Mouse (Mus musculus) heart, adult 11 months (tissue): Measurements from ENCODE around the gene Wnt9a.
A peak's percentile ranks its signal among the peaks of the same experiment; 100 is the strongest.
"Not testable (repeated sequence)": the region's sequence is repeated elsewhere in the genome, so short reads cannot be mapped to it uniquely, and the experiment has no call there.

Source experiments
- DNase-seq: peaks from one replicate; pipeline ENCODE4 v3.0.0; 2022

The Wnt9a gene

GRCm38 (mm10) chr11:59306461-59307421, at the start of gene Wnt9a:
Gene Wnt9a, plus strand, starts transcription at chr11:59306928.
- DNase-seq = peak; percentile 98

- no peak for DNase-seq
Observed at GRCm38 (mm10) chr11:59259647-59260046, 47.1 kb upstream of the Wnt9a start.

- DNase-seq = no peak
Observed at GRCm38 (mm10) chr11:59260706-59261493, 45.8 kb upstream of the Wnt9a start.

- no peak for DNase-seq
Observed at GRCm38 (mm10) chr11:59262308-59262707, 44.4 kb upstream of the Wnt9a start.

- DNase-seq = no peak
Observed at GRCm38 (mm10) chr11:59263870-59264563, 42.7 kb upstream of the Wnt9a start.

GRCm38 (mm10) chr11:59264593-59264992, 42.1 kb upstream of the Wnt9a start:
- no peak for DNase-seq

- no peak for DNase-seq
Observed at GRCm38 (mm10) chr11:59265154-59265813, 41.4 kb upstream of the Wnt9a start.

- DNase-seq = no peak
Observed at GRCm38 (mm10) chr11:59266727-59267126, 40.0 kb upstream of the Wnt9a start.

GRCm38 (mm10) chr11:59274184-59274583, 32.5 kb upstream of the Wnt9a start:
- no peak for DNase-seq

- no peak for DNase-seq
Observed at GRCm38 (mm10) chr11:59276877-59277276, 29.9 kb upstream of the Wnt9a start.

GRCm38 (mm10) chr11:59278047-59278446, 28.7 kb upstream of the Wnt9a start:
- no peak for DNase-seq

- no peak for DNase-seq
Observed at GRCm38 (mm10) chr11:59282111-59282510, 24.6 kb upstream of the Wnt9a start.

GRCm38 (mm10) chr11:59282933-59283332, 23.8 kb upstream of the Wnt9a start:
- peak; percentile 96 for DNase-seq

- DNase-seq = no peak
Observed at GRCm38 (mm10) chr11:59284146-59284545, 22.6 kb upstream of the Wnt9a start.

GRCm38 (mm10) chr11:59289706-59290105, 17.0 kb upstream of the Wnt9a start:
- DNase-seq = no peak

GRCm38 (mm10) chr11:59290702-59291303, 15.9 kb upstream of the Wnt9a start, which contains the start of gene Wnt3a:
Gene Wnt3a, minus strand, starts transcription at chr11:59290752.
- DNase-seq = no peak

- DNase-seq = no peak
Observed at GRCm38 (mm10) chr11:59293616-59294015, 13.1 kb upstream of the Wnt9a start.

- DNase-seq = no peak
Observed at GRCm38 (mm10) chr11:59297941-59298340, 8.8 kb upstream of the Wnt9a start.

GRCm38 (mm10) chr11:59300185-59300584, 6.5 kb upstream of the Wnt9a start:
- DNase-seq = no peak

- DNase-seq = not testable (repeated sequence)
Observed at GRCm38 (mm10) chr11:59301053-59301452, 5.7 kb upstream of the Wnt9a start.

- peak; percentile 97 for DNase-seq
Observed at GRCm38 (mm10) chr11:59302700-59303569, 3.8 kb upstream of the Wnt9a start.
